Mouse (Mus musculus): ENCODE measurements at regions not wholly inside any gene's neighbourhood (a gene's known extent, or its start where the extent isn't known, plus 50 kb on each side); places are given as distances from the start of the nearest gene placed in this dataset.

GRCm38 (mm10) chr3:21218936-21219335 lies 852.0 kb upstream of the Agtr1b start:
- no peak overlapping the region for H3K9ac ChIP-seq (ENCODE audit: low read length)
- H3K9me3 ChIP-seq (replicated peaks; ENCODE audit: control insufficient read depth, low read length) = no peaks in the 10 kb centered on the region
- H3K36me3 ChIP-seq (ENCODE audit: control insufficient read depth, insufficient read depth, low read length) = no peaks in the 10 kb centered on the region
- no peak overlapping the region for H3K27ac ChIP-seq (ENCODE audit: low read length)
- no peaks in the 10 kb centered on the region for H3K4me1 ChIP-seq (ENCODE audit: control insufficient read depth, insufficient read depth, low read length)
- no peak for ATAC-seq (ENCODE audit: insufficient read depth, low FRiP score)
- WGBS = 57% methylated on average over 1 of the region's 1 CpGs
- H3K4me3 ChIP-seq (replicated peaks; ENCODE audit: low read length) = no peak overlapping the region
- no peak overlapping the region for H3K4me2 ChIP-seq (ENCODE audit: low read depth, low read length)
- no peaks in the 10 kb centered on the region for H3K27me3 ChIP-seq (ENCODE audit: control insufficient read depth, insufficient read depth, low read length)

GRCm38 (mm10) chr3:21241184-21241583 lies 835.3 kb upstream of the Tbl1xr1 start:
- Histone ChIP-seq H3K4me3 (replicated peaks; ENCODE audit: low read length) (no peak overlapping the region), H3K9me3 (replicated peaks; ENCODE audit: control insufficient read depth, low read length) (no peaks in the 10 kb centered on the region), H3K4me1 (ENCODE audit: control insufficient read depth, insufficient read depth, low read length) (no peaks in the 10 kb centered on the region), H3K4me2 (ENCODE audit: low read depth, low read length) (no peak overlapping the region), H3K27ac (ENCODE audit: low read length) (no peak overlapping the region), H3K9ac (ENCODE audit: low read length) (no peak overlapping the region), H3K36me3 (ENCODE audit: control insufficient read depth, insufficient read depth, low read length) (no peaks in the 10 kb centered on the region), H3K27me3 (ENCODE audit: control insufficient read depth, insufficient read depth, low read length) (no peaks in the 10 kb centered on the region)
- ATAC-seq (ENCODE audit: insufficient read depth, low FRiP score) = no peak
- 81% methylated on average over 2 of the region's 2 CpGs for WGBS

- Histone ChIP-seq H3K4me3 (replicated peaks; ENCODE audit: low read length) (no peak overlapping the region), H3K9ac (ENCODE audit: low read length) (no peak overlapping the region), H3K36me3 (ENCODE audit: control insufficient read depth, insufficient read depth, low read length) (no peaks in the 10 kb centered on the region), H3K27ac (ENCODE audit: low read length) (no peak overlapping the region), H3K9me3 (replicated peaks; ENCODE audit: control insufficient read depth, low read length) (no peaks in the 10 kb centered on the region), H3K4me1 (ENCODE audit: control insufficient read depth, insufficient read depth, low read length) (no peaks in the 10 kb centered on the region), H3K27me3 (ENCODE audit: control insufficient read depth, insufficient read depth, low read length) (no peaks in the 10 kb centered on the region), H3K4me2 (ENCODE audit: low read depth, low read length) (no peak overlapping the region)
- WGBS = 100% methylated on average over 1 of the region's 1 CpGs
- ATAC-seq (ENCODE audit: insufficient read depth, low FRiP score) = no peak
Measured at GRCm38 (mm10) chr3:21256129-21256760, 820.2 kb upstream of the Tbl1xr1 start.

- Histone ChIP-seq H3K27me3 (ENCODE audit: control insufficient read depth, insufficient read depth, low read length) (no peaks in the 10 kb centered on the region), H3K36me3 (ENCODE audit: control insufficient read depth, insufficient read depth, low read length) (no peaks in the 10 kb centered on the region)
Measured at GRCm38 (mm10) chr3:21263317-21263716, 813.1 kb upstream of the Tbl1xr1 start.

GRCm38 (mm10) chr3:21265491-21265890 lies 811.0 kb upstream of the Tbl1xr1 start:
- Histone ChIP-seq H3K4me1 (ENCODE audit: control insufficient read depth, insufficient read depth, low read length) (no peaks in the 10 kb centered on the region), H3K4me3 (replicated peaks; ENCODE audit: low read length) (no peak overlapping the region), H3K9ac (ENCODE audit: low read length) (no peak overlapping the region), H3K27ac (ENCODE audit: low read length) (no peak overlapping the region), H3K4me2 (ENCODE audit: low read depth, low read length) (no peak overlapping the region), H3K27me3 (ENCODE audit: control insufficient read depth, insufficient read depth, low read length) (no peaks in the 10 kb centered on the region), H3K9me3 (replicated peaks; ENCODE audit: control insufficient read depth, low read length) (no peaks in the 10 kb centered on the region), H3K36me3 (ENCODE audit: control insufficient read depth, insufficient read depth, low read length) (no peaks in the 10 kb centered on the region)
- 61% methylated on average over 2 of the region's 2 CpGs for WGBS
- ATAC-seq (ENCODE audit: insufficient read depth, low FRiP score) = no peak

More at GRCm38 (mm10) chr3:21263317-21263716, 813.1 kb upstream of the Tbl1xr1 start:
- Histone ChIP-seq H3K9ac (ENCODE audit: low read length) (no peak overlapping the region), H3K4me1 (ENCODE audit: control insufficient read depth, insufficient read depth, low read length) (no peaks in the 10 kb centered on the region), H3K9me3 (replicated peaks; ENCODE audit: control insufficient read depth, low read length) (no peaks in the 10 kb centered on the region), H3K27ac (ENCODE audit: low read length) (no peak overlapping the region), H3K4me3 (replicated peaks; ENCODE audit: low read length) (no peak overlapping the region), H3K4me2 (ENCODE audit: low read depth, low read length) (no peak overlapping the region)
- ATAC-seq (ENCODE audit: insufficient read depth, low FRiP score) = no peak
- WGBS = 91% methylated on average over 2 of the region's 2 CpGs

GRCm38 (mm10) chr3:21268429-21269129 lies 807.9 kb upstream of the Tbl1xr1 start:
- Histone ChIP-seq H3K27me3 (ENCODE audit: control insufficient read depth, insufficient read depth, low read length) (no peaks in the 10 kb centered on the region), H3K9me3 (replicated peaks; ENCODE audit: control insufficient read depth, low read length) (no peaks in the 10 kb centered on the region), H3K9ac (ENCODE audit: low read length) (no peak overlapping the region), H3K36me3 (ENCODE audit: control insufficient read depth, insufficient read depth, low read length) (no peaks in the 10 kb centered on the region), H3K4me1 (ENCODE audit: control insufficient read depth, insufficient read depth, low read length) (no peaks in the 10 kb centered on the region), H3K4me3 (replicated peaks; ENCODE audit: low read length) (no peak overlapping the region), H3K27ac (ENCODE audit: low read length) (peak overlapping the region; percentile 72; the same call in 1 of the 2 replicates), H3K4me2 (ENCODE audit: low read depth, low read length) (no peak overlapping the region)
- peak; percentile 68; the same call in 1 of the 2 replicates for ATAC-seq (ENCODE audit: insufficient read depth, low FRiP score)
- WGBS = 46% methylated on average over 7 of the region's 7 CpGs

- WGBS = 67% methylated on average over 2 of the region's 2 CpGs
Measured at GRCm38 (mm10) chr3:21269130-21269440, 807.4 kb upstream of the Tbl1xr1 start.

GRCm38 (mm10) chr3:21270788-21271187 lies 805.7 kb upstream of the Tbl1xr1 start:
- H3K9me3 ChIP-seq (replicated peaks; ENCODE audit: control insufficient read depth, low read length) = no peaks in the 10 kb centered on the region
- no peak for ATAC-seq (ENCODE audit: insufficient read depth, low FRiP score)
- H3K36me3 ChIP-seq (ENCODE audit: control insufficient read depth, insufficient read depth, low read length) = no peaks in the 10 kb centered on the region
- H3K9ac ChIP-seq (ENCODE audit: low read length) = no peak overlapping the region
- 83% methylated on average over 3 of the region's 3 CpGs for WGBS
- no peaks in the 10 kb centered on the region for H3K27me3 ChIP-seq (ENCODE audit: control insufficient read depth, insufficient read depth, low read length)
- H3K4me1 ChIP-seq (ENCODE audit: control insufficient read depth, insufficient read depth, low read length) = no peaks in the 10 kb centered on the region
- no peak overlapping the region for H3K4me2 ChIP-seq (ENCODE audit: low read depth, low read length)
- no peak overlapping the region for H3K27ac ChIP-seq (ENCODE audit: low read length)
- no peak overlapping the region for H3K4me3 ChIP-seq (replicated peaks; ENCODE audit: low read length)

More at GRCm38 (mm10) chr3:21269130-21269440, 807.4 kb upstream of the Tbl1xr1 start:
- H3K9me3 ChIP-seq (replicated peaks; ENCODE audit: control insufficient read depth, low read length) = no peaks in the 10 kb centered on the region
- H3K4me3 ChIP-seq (replicated peaks; ENCODE audit: low read length) = no peak overlapping the region
- H3K9ac ChIP-seq (ENCODE audit: low read length) = no peak overlapping the region
- H3K4me2 ChIP-seq (ENCODE audit: low read depth, low read length) = no peak overlapping the region
- H3K27me3 ChIP-seq (ENCODE audit: control insufficient read depth, insufficient read depth, low read length) = no peaks in the 10 kb centered on the region
- ATAC-seq (ENCODE audit: insufficient read depth, low FRiP score) = no peak
- peak overlapping the region; percentile 50; the same call in 1 of the 2 replicates for H3K27ac ChIP-seq (ENCODE audit: low read length)
- no peaks in the 10 kb centered on the region for H3K36me3 ChIP-seq (ENCODE audit: control insufficient read depth, insufficient read depth, low read length)
- H3K4me1 ChIP-seq (ENCODE audit: control insufficient read depth, insufficient read depth, low read length) = no peaks in the 10 kb centered on the region

GRCm38 (mm10) chr3:21272219-21272618 lies 804.2 kb upstream of the Tbl1xr1 start:
- H3K36me3 ChIP-seq (ENCODE audit: control insufficient read depth, insufficient read depth, low read length) = no peaks in the 10 kb centered on the region
- no peak overlapping the region for H3K4me2 ChIP-seq (ENCODE audit: low read depth, low read length)
- no peak overlapping the region for H3K9ac ChIP-seq (ENCODE audit: low read length)
- no peak overlapping the region for H3K27ac ChIP-seq (ENCODE audit: low read length)
- no peak overlapping the region for H3K4me3 ChIP-seq (replicated peaks; ENCODE audit: low read length)
- no peaks in the 10 kb centered on the region for H3K9me3 ChIP-seq (replicated peaks; ENCODE audit: control insufficient read depth, low read length)
- H3K27me3 ChIP-seq (ENCODE audit: control insufficient read depth, insufficient read depth, low read length) = no peaks in the 10 kb centered on the region
- H3K4me1 ChIP-seq (ENCODE audit: control insufficient read depth, insufficient read depth, low read length) = no peaks in the 10 kb centered on the region
- 82% methylated on average over 4 of the region's 4 CpGs for WGBS
- no peak for ATAC-seq (ENCODE audit: insufficient read depth, low FRiP score)

All from stomach, embryonic 16.5 days (tissue).